Mouse (Mus musculus) midbrain, embryonic 13.5 days (tissue): Measurements from ENCODE around the gene Zfp59. TPM values are rescaled to one million over a fixed set of nuclear protein-coding genes. Genes with fewer than 3 reads are reported as not detected.

ENCODE experiments used
- ATAC-seq: fragments of 200-750 bp; cut with Nextera tagmentation; 2 replicates; pipeline ENCODE4 v1.8.0; 2017; ENCODE audit warnings: mild to moderate bottlenecking, moderate TSS enrichment, moderate library complexity
- H3K27ac ChIP-seq: fragments of 300-500 bp; sonication (generic); 2 replicates; pipeline ENCODE4 v1.5.1; 2015; ENCODE audit warnings: inconsistent platforms, mild to moderate bottlenecking, moderate library complexity
- H3K27me3 ChIP-seq: fragments of 300-500 bp; sonication (generic); 2 replicates; pipeline ENCODE4 v1.6.1; 2015; ENCODE audit warnings: mild to moderate bottlenecking, inconsistent platforms
- H3K36me3 ChIP-seq: fragments of 300-500 bp; sonication (generic); 2 replicates; pipeline ENCODE4 v1.6.1; 2015; ENCODE audit warnings: mild to moderate bottlenecking, inconsistent platforms
- H3K4me1 ChIP-seq: fragments of 300-500 bp; sonication (generic); replicated peaks from 2 replicates; pipeline ENCODE4 v1.6.1; 2015; ENCODE audit warnings: inconsistent platforms
- H3K4me2 ChIP-seq: fragments of 300-500 bp; sonication (generic); replicated peaks from 2 replicates; pipeline ENCODE4 v1.6.1; 2015; ENCODE audit warnings: moderate library complexity, mild to moderate bottlenecking, inconsistent platforms
- H3K4me3 ChIP-seq: fragments of 300-500 bp; sonication (generic); replicated peaks from 2 replicates; pipeline ENCODE4 v1.5.1; 2015; ENCODE audit warnings: mild to moderate bottlenecking, inconsistent platforms
- H3K9ac ChIP-seq: fragments of 300-500 bp; sonication (generic); replicated peaks from 2 replicates; pipeline ENCODE4 v1.6.1; 2015; ENCODE audit warnings: mild to moderate bottlenecking, inconsistent platforms
- H3K9me3 ChIP-seq: fragments of 300-500 bp; sonication (generic); 2 replicates; pipeline ENCODE4 v1.6.1; 2016; ENCODE audit warnings: mild to moderate bottlenecking, inconsistent platforms
- WGBS: fragments of 180-500 bp; shearing (Covaris S2); methylation state at CpG from one replicate; pipeline ENCODE4 v1.1.7; 2015; 5-methylcytosine and 5-hydroxymethylcytosine counted together
- polyA plus RNA-seq: library from polyadenylated mRNA; unstranded; fragments of >200 nt; fragmentation: Nextera tagmentation; extraction: Ambion mirVana; gene quantifications from 2 replicates; pipeline ENCODE4 v1.2.1, GENCODE M21; 2015

Gene Zfp59
- polyA plus RNA-seq, 1 experiment from 2014 or later = 12.1 TPM

DNA sequence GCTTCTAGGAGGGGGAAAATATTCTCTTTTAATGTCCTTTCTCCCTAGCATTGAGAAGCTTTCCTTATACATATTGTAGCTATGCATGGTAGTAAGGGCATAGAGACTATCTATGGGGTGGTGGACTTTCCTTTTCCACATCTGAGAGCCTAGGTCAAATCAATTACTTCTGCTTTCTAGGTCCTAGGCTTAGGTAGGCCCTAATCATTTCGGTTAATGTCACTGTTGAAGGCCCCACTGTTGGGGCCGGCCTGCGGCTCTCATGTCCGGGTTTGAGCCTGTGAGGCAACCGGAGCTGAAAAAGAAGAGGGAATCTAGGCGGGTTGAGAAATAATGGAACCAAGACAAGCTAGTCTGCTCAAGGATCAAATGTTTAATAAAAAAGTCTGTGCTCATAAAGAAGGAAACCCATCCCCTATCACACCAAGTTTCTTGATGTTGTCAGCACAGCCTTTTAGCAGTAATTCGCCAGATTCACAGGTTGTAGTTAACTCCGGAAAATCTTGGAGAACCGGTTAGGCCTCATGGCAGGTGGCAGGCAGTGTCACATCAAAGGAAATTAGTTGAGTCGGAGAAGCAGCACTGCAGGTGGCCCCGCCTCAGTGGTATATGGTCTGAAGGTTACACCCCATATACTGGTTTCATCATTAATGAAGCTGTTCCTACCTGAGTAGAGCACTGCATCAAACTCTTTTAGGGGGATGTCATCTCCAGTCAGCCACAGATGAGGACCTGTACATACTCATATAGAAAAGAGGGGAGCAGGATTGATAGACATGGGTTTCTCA, 66.8 kb downstream of the Zfp59 start:
- Histone ChIP-seq H3K9me3 (0 out of 2 replicates have a peak, but pooled peaks cover 4% of the 10 kb centered on the region), H3K27me3 (no peaks in the 10 kb centered on the region), H3K4me2 (no peak overlapping the region), H3K27ac (no peak overlapping the region), H3K4me3 (no peak overlapping the region), H3K4me1 (no peaks in the 10 kb centered on the region), H3K36me3 (peaks cover 20% of the 10 kb centered on the region), H3K9ac (no peak overlapping the region)
- 81% methylated on average over 11 of the region's 11 CpGs for WGBS
- no peak for ATAC-seq

Other genes starting within 250 kb of the Zfp59 start
- 64.3 and 67.4 TPM in 2 replicates for gene Akt2, start 247.1 kb upstream of the Zfp59 start, polyA plus RNA-seq
- 37.0 and 40.5 TPM in 2 replicates for gene Ttc9b, start 184.7 kb upstream of the Zfp59 start, polyA plus RNA-seq
- gene Map3k10, start 164.0 kb upstream of the Zfp59 start, polyA plus RNA-seq = 11.0 and 12.7 TPM in 2 replicates
- 12.8 and 13.2 TPM in 2 replicates for gene Zfp607b, start 149.3 kb upstream of the Zfp59 start, polyA plus RNA-seq
- gene Zfp60, start 107.2 kb upstream of the Zfp59 start, polyA plus RNA-seq = 142 and 143 TPM in 2 replicates
- gene Zfp626, start 31.4 kb upstream of the Zfp59 start, polyA plus RNA-seq = 2.6 and 2.8 TPM in 2 replicates
- gene Zfp607a, start 18.9 kb downstream of the Zfp59 start, polyA plus RNA-seq = 1.4 and 2.0 TPM in 2 replicates
- 15.9 and 16.9 TPM in 2 replicates for gene Zfp974, start 90.9 kb downstream of the Zfp59 start, polyA plus RNA-seq
- gene Zfp780b, start 140.6 kb downstream of the Zfp59 start, polyA plus RNA-seq = 34.2 and 35.1 TPM in 2 replicates
- 6.2 and 6.3 TPM in 2 replicates for gene Zfp850, start 175.5 kb downstream of the Zfp59 start, polyA plus RNA-seq
- gene Psmc4, start 211.5 kb downstream of the Zfp59 start, polyA plus RNA-seq = 335 and 342 TPM in 2 replicates
- gene Fcgbp, start 232.6 kb downstream of the Zfp59 start, polyA plus RNA-seq = 0.24 TPM in 1 of 2 replicates, not detected in the other